26 mouse cellular contexts compared by ENCODE assay signal in the genomic region with DNA sequence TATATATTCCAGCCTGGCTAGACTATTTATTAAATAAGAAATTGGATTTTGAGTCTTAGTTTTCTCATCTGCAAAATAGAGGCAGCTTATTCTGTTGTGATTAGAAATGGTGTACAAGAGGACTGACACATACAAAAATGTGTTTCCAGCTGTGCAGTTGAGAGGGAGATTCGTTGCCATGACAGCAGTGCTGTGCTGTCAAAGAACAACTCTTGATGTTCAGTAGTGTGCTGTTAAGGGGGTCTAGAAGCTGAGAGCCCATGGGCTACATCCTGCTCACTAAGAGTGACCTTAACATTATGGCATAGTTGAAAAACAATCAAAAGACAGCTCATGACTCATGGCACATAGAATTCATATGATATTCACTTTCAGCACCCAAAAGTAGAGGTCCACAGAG.
DNase-seq lines count a peak whose midpoint lies in the region; ATAC-seq and TF ChIP-seq lines count a peak whose summit lies in the region.
"Had no signal": no experiment of that assay in that cellular context is flagged by ENCODE, and none has a peak within 500 bp of the region (broad histone marks: within the 10 kb centered on the region; RNA-seq: fewer than 3 reads in every experiment).

No protein-coding gene starts in this region.

- H3K36me3 ChIP-seq in forebrain, embryonic 13.5 days (ENCODE audit: poor library complexity, severe bottlenecking), result no peaks in the 10 kb centered on the region
- H3K36me3 ChIP-seq in forebrain, embryonic 12.5 days (replicated peaks), result no peaks in the 10 kb centered on the region
- no peaks in the 10 kb centered on the region for H3K36me3 ChIP-seq in lung, postnatal 0 days (ENCODE audit: insufficient read depth, low read length)
- H3K36me3 ChIP-seq in forebrain, embryonic 16.5 days (ENCODE audit: control insufficient read depth, insufficient read depth), result no peaks in the 10 kb centered on the region
- H3K36me3 ChIP-seq in midbrain, postnatal 0 days (ENCODE audit: insufficient read depth, low read length), result no peaks in the 10 kb centered on the region
- H3K36me3 ChIP-seq in intestine, embryonic 15.5 days, result no peaks in the 10 kb centered on the region
- H3K36me3 ChIP-seq in neural tube, embryonic 15.5 days, result no peaks in the 10 kb centered on the region
- H3K36me3 ChIP-seq: embryonic facial prominence, embryonic 12.5 days; G1E; heart, embryonic 13.5 days; limb, embryonic 13.5 days; lung, embryonic 15.5 days had no signal

- no peak for TF ChIP-seq EP300 in lung, postnatal 0 days (IDR thresholded peaks at IDR 0.05)

- no peak overlapping the region for H3K4me2 ChIP-seq in forebrain, embryonic 13.5 days
- no peak overlapping the region for H3K4me2 ChIP-seq in forebrain, embryonic 12.5 days
- H3K4me2 ChIP-seq in lung, postnatal 0 days (replicated peaks; ENCODE audit: low read depth, low read length), result no peak overlapping the region
- no peak overlapping the region for H3K4me2 ChIP-seq in forebrain, embryonic 16.5 days (ENCODE audit: low read length)
- H3K4me2 ChIP-seq in midbrain, postnatal 0 days (ENCODE audit: low read depth, low read length, poor library complexity, severe bottlenecking), result no peak overlapping the region
- no peak overlapping the region for H3K4me2 ChIP-seq in intestine, embryonic 15.5 days (replicated peaks)
- no peak overlapping the region for H3K4me2 ChIP-seq in neural tube, embryonic 15.5 days
- H3K4me2 ChIP-seq: embryonic facial prominence, embryonic 12.5 days; heart, embryonic 13.5 days; limb, embryonic 13.5 days; liver, embryonic 11.5 days; lung, embryonic 15.5 days had no signal

- no peak overlapping the region for H3K9ac ChIP-seq in forebrain, embryonic 13.5 days
- H3K9ac ChIP-seq in forebrain, embryonic 12.5 days, result no peak overlapping the region
- no peak overlapping the region for H3K9ac ChIP-seq in lung, postnatal 0 days (replicated peaks; ENCODE audit: low read depth)
- no peak overlapping the region for H3K9ac ChIP-seq in forebrain, embryonic 16.5 days (replicated peaks; ENCODE audit: low read depth, low read length)
- H3K9ac ChIP-seq in midbrain, postnatal 0 days (replicated peaks; ENCODE audit: low read length, poor library complexity, severe bottlenecking), result no peak overlapping the region
- H3K9ac ChIP-seq in intestine, embryonic 15.5 days, result no peak overlapping the region
- H3K9ac ChIP-seq in neural tube, embryonic 15.5 days (replicated peaks), result no peak overlapping the region
- H3K9ac ChIP-seq: embryonic facial prominence, embryonic 12.5 days; heart, embryonic 13.5 days; limb, embryonic 13.5 days; lung, embryonic 15.5 days had no signal

- 42% methylated on average over 1 of the region's 1 CpGs for WGBS in forebrain, embryonic 13.5 days
- 47% methylated on average over 1 of the region's 1 CpGs for WGBS in forebrain, embryonic 12.5 days
- WGBS in lung, postnatal 0 days, result 37% methylated on average over 1 of the region's 1 CpGs
- 41% methylated on average over 1 of the region's 1 CpGs for WGBS in forebrain, embryonic 16.5 days
- whole genome bisulfite sequencing in midbrain, postnatal 0 days, result 25% methylated on average over 1 of the region's 1 CpGs
- 58% methylated on average over 1 of the region's 1 CpGs for WGBS in intestine, embryonic 15.5 days
- whole genome bisulfite sequencing in neural tube, embryonic 15.5 days, result 64% methylated on average over 1 of the region's 1 CpGs

- no peaks in the 10 kb centered on the region for H3K27me3 ChIP-seq in forebrain, embryonic 13.5 days
- H3K27me3 ChIP-seq in forebrain, embryonic 12.5 days, result peaks cover 7% of the 10 kb centered on the region; the same call in 1 of the 2 replicates
- H3K27me3 ChIP-seq in lung, postnatal 0 days (replicated peaks; ENCODE audit: insufficient read depth, low read length), result no peaks in the 10 kb centered on the region
- H3K27me3 ChIP-seq in forebrain, embryonic 16.5 days (replicated peaks; ENCODE audit: control insufficient read depth, insufficient read depth, low read length), result no peaks in the 10 kb centered on the region
- no peaks in the 10 kb centered on the region for H3K27me3 ChIP-seq in midbrain, postnatal 0 days (ENCODE audit: insufficient read depth, low read length)
- H3K27me3 ChIP-seq in intestine, embryonic 15.5 days (replicated peaks), result no peaks in the 10 kb centered on the region
- peaks cover 23% of the 10 kb centered on the region for H3K27me3 ChIP-seq in neural tube, embryonic 15.5 days (replicated peaks)
- H3K27me3 ChIP-seq: embryonic facial prominence, embryonic 12.5 days; heart, embryonic 13.5 days; limb, embryonic 13.5 days; lung, embryonic 15.5 days had no signal

- no peak for TF ChIP-seq CTCF in lung, postnatal 0 days (IDR thresholded peaks at IDR 0.05)
- TF ChIP-seq CTCF in midbrain, postnatal 0 days (IDR thresholded peaks at IDR 0.05), result no peak

- peaks cover 33% of the 10 kb centered on the region for H3K4me1 ChIP-seq in forebrain, embryonic 13.5 days
- H3K4me1 ChIP-seq in forebrain, embryonic 12.5 days, result peaks cover 42% of the 10 kb centered on the region
- H3K4me1 ChIP-seq in lung, postnatal 0 days (ENCODE audit: insufficient read depth, low read depth, low read length), result no peaks in the 10 kb centered on the region; the same call in 1 of the 2 replicates
- 0 out of 2 replicates have a peak, but pooled peaks cover 3% of the 10 kb centered on the region for H3K4me1 ChIP-seq in forebrain, embryonic 16.5 days (replicated peaks; ENCODE audit: control insufficient read depth, insufficient read depth, low read length)
- peaks cover 7% of the 10 kb centered on the region; the same call in 1 of the 2 replicates for H3K4me1 ChIP-seq in midbrain, postnatal 0 days (ENCODE audit: insufficient read depth, low read length)
- H3K4me1 ChIP-seq in intestine, embryonic 15.5 days (replicated peaks), result no peaks in the 10 kb centered on the region; the same call in 1 of the 2 replicates
- H3K4me1 ChIP-seq in neural tube, embryonic 15.5 days, result peaks cover 18% of the 10 kb centered on the region

- no peak overlapping the region for H3K4me3 ChIP-seq in forebrain, embryonic 13.5 days
- H3K4me3 ChIP-seq in forebrain, embryonic 12.5 days (replicated peaks), result no peak overlapping the region
- no peak overlapping the region for H3K4me3 ChIP-seq in lung, postnatal 0 days (ENCODE audit: low read depth, low read length)
- H3K4me3 ChIP-seq in forebrain, embryonic 16.5 days (replicated peaks; ENCODE audit: low read length), result no peak overlapping the region
- H3K4me3 ChIP-seq in midbrain, postnatal 0 days (ENCODE audit: low read depth, low read length), result no peak overlapping the region
- no peak overlapping the region for H3K4me3 ChIP-seq in intestine, embryonic 15.5 days (replicated peaks)
- no peak overlapping the region for H3K4me3 ChIP-seq in neural tube, embryonic 15.5 days (replicated peaks)
- H3K4me3 ChIP-seq: embryonic facial prominence, embryonic 12.5 days; heart, embryonic 13.5 days; left cerebral cortex, adult 2 months; limb, embryonic 13.5 days; lung, embryonic 15.5 days had no signal

- no peak overlapping the region; the same call in 1 of the 2 replicates for H3K27ac ChIP-seq in forebrain, embryonic 13.5 days
- H3K27ac ChIP-seq in forebrain, embryonic 12.5 days, result no peak overlapping the region
- no peak overlapping the region for H3K27ac ChIP-seq in lung, postnatal 0 days (ENCODE audit: low read length)
- H3K27ac ChIP-seq in forebrain, embryonic 16.5 days (ENCODE audit: low read length), result no peak overlapping the region
- H3K27ac ChIP-seq in midbrain, postnatal 0 days (ENCODE audit: low read depth, low read length), result no peak overlapping the region
- H3K27ac ChIP-seq in intestine, embryonic 15.5 days, result no peak overlapping the region
- H3K27ac ChIP-seq in neural tube, embryonic 15.5 days (replicated peaks), result no peak overlapping the region
- H3K27ac ChIP-seq: embryonic facial prominence, embryonic 12.5 days; heart, embryonic 13.5 days; left cerebral cortex, adult 2 months; limb, embryonic 13.5 days; lung, embryonic 15.5 days had no signal

- DNase-seq in lung, postnatal 0 days (ENCODE audit: low spot score), result peak; percentile 21
- no peak for DNase-seq in lung, postnatal 4 days
- peak; percentile 51 for DNase-seq in midbrain, postnatal 0 days (ENCODE audit: low spot score)
- DNase-seq: adrenal gland, postnatal 10 days; cerebellum, adult 11-12 months; cerebellum, adult 9-11 months; embryo, embryonic 11 days; gastrocnemius, postnatal 10 days; heart, postnatal 10 days; kidney, postnatal 25 days; lung, postnatal 36 days; thymus, adult 2 months; thymus, postnatal 36 days had no signal

- ATAC-seq in forebrain, embryonic 13.5 days, result peak; percentile 38; the same call in 1 of the 2 replicates
- no peak for ATAC-seq in forebrain, embryonic 12.5 days (ENCODE audit: low FRiP score)
- no peak for ATAC-seq in lung, postnatal 0 days
- ATAC-seq in forebrain, embryonic 16.5 days, result peak; percentile 63; the same call in 1 of the 2 replicates
- peak; percentile 28; the same call in 1 of the 2 replicates for ATAC-seq in midbrain, postnatal 0 days (ENCODE audit: low FRiP score)
- no peak for ATAC-seq in intestine, embryonic 15.5 days
- no peak for ATAC-seq in neural tube, embryonic 15.5 days (ENCODE audit: low FRiP score)
- ATAC-seq: intestine, postnatal 0 days had no signal

- no peaks in the 10 kb centered on the region for H3K9me3 ChIP-seq in forebrain, embryonic 13.5 days (replicated peaks)
- H3K9me3 ChIP-seq in forebrain, embryonic 12.5 days, result no peaks in the 10 kb centered on the region
- H3K9me3 ChIP-seq in lung, postnatal 0 days (ENCODE audit: low read length), result no peaks in the 10 kb centered on the region
- H3K9me3 ChIP-seq in forebrain, embryonic 16.5 days (ENCODE audit: control insufficient read depth, low read length), result no peaks in the 10 kb centered on the region
- no peaks in the 10 kb centered on the region for H3K9me3 ChIP-seq in midbrain, postnatal 0 days (ENCODE audit: low read length)
- no peaks in the 10 kb centered on the region for H3K9me3 ChIP-seq in intestine, embryonic 15.5 days
- no peaks in the 10 kb centered on the region for H3K9me3 ChIP-seq in neural tube, embryonic 15.5 days (replicated peaks)
- H3K9me3 ChIP-seq: embryonic facial prominence, embryonic 12.5 days; G1E; heart, embryonic 13.5 days; limb, embryonic 13.5 days; lung, embryonic 15.5 days had no signal

Comparison
In these comparisons a context has a peak if more than half of its experiments do, and no peak if none do; other contexts are left out.
1. ATAC-seq: peak in forebrain, embryonic 13.5 days (single experiment), forebrain, embryonic 16.5 days (single experiment) and midbrain, postnatal 0 days (single experiment); none in forebrain, embryonic 12.5 days (single experiment), lung, postnatal 0 days (single experiment), intestine, embryonic 15.5 days (single experiment) and neural tube, embryonic 15.5 days (single experiment).
2. DNase-seq: peak in lung, postnatal 0 days (single experiment) and midbrain, postnatal 0 days (single experiment); none in lung, postnatal 4 days (0 of 2).